In genomic region chr17:28407418-28408250, GRCm38 (mm10) we compare ENCODE assay signal across 9 mouse cellular contexts. TPM values are rescaled to one million over a fixed set of nuclear protein-coding genes. Genes with fewer than 3 reads are reported as not detected.
DNase-seq lines count a peak whose midpoint lies in the region; ATAC-seq lines count a peak whose summit lies in the region.
"Had no signal": no experiment of that assay in that cellular context is flagged by ENCODE, and none has a peak within 500 bp of the region (broad histone marks: within the 10 kb centered on the region; RNA-seq: fewer than 3 reads in every experiment).

No protein-coding gene starts in this region.

- ATAC-seq in hindbrain, embryonic 15.5 days (ENCODE audit: low FRiP score, low read depth): peak; percentile 84; the same call in 1 of the 2 replicates

- H3K4me1 ChIP-seq in hindbrain, embryonic 15.5 days (replicated peaks): no peaks in the 10 kb centered on the region

- peak; percentile 85 for DNase-seq in MN1 (ENCODE audit: low spot score)
- DNase-seq in cerebellum, adult 9-10 months: peak; percentile 83
- DNase-seq in frontal cortex, postnatal 14 days (ENCODE audit: low spot score in 2 of 2): peak; percentile 71 to 81
- DNase-seq in layer of hippocampus, postnatal 36 days: peak; percentile 73 to 78
- peak; percentile 89 for DNase-seq in lung, postnatal 25 days (ENCODE audit: low spot score)
- DNase-seq in retina, adult 2 months (ENCODE audit: low read depth, low spot score): peak; percentile 62
- DNase-seq in thymus, postnatal 14 days: peak; percentile 87

- 43% methylated on average over 15 of the region's 15 CpGs for WGBS in hindbrain, embryonic 15.5 days

- H3K27me3 ChIP-seq in hindbrain, embryonic 15.5 days: no peaks in the 10 kb centered on the region

- H3K27ac ChIP-seq in hindbrain, embryonic 15.5 days (replicated peaks): no peak overlapping the region

- no peaks in the 10 kb centered on the region for H3K9me3 ChIP-seq in hindbrain, embryonic 15.5 days

- H3K36me3 ChIP-seq in hindbrain, embryonic 15.5 days: no peaks in the 10 kb centered on the region

- no peak overlapping the region for H3K9ac ChIP-seq in hindbrain, embryonic 15.5 days

- no peak overlapping the region for H3K4me3 ChIP-seq in hindbrain, embryonic 15.5 days
- H3K4me3 ChIP-seq: myocyte had no signal

- no peak overlapping the region for H3K4me2 ChIP-seq in hindbrain, embryonic 15.5 days

RNA-seq across cellular contexts. Expression of gene Tulp1, which starts 42.6 kb away (rescaled TPM):
- 1.5 and 1.7 TPM in 2 replicates for polyA plus RNA-seq in hindbrain, embryonic 15.5 days (2015; fragmentation: Nextera tagmentation; extraction: Ambion mirVana)
- total RNA-seq in layer of hippocampus, postnatal 36 days (2021): not detected
- polyA plus RNA-seq: myocyte had no signal

RNA-seq across cellular contexts. Expression of gene Tead3, which starts 57.0 kb away (rescaled TPM):
- 1.8 and 2.7 TPM in 2 replicates for polyA plus RNA-seq in hindbrain, embryonic 15.5 days (2015; fragmentation: Nextera tagmentation; extraction: Ambion mirVana)
- 1 to 10 TPM; 1.7 to 3.7 TPM for total RNA-seq in layer of hippocampus, postnatal 36 days (2021)
